Mouse (Mus musculus) urinary bladder, postnatal 10 days (tissue): ENCODE measurements around the gene Rnf2.
"Not testable (repeated sequence)": the region's sequence is repeated elsewhere in the genome, so short reads cannot be mapped to it uniquely, and the experiment has no call there.

ENCODE experiments used
- DNase-seq: peaks from one replicate; pipeline ENCODE4 v3.0.0; 2022; ENCODE audit warnings: low spot score

Rnf2 gene

GRCm38 (mm10) chr1:151484754-151485153, 16.0 kb downstream of the Rnf2 start:
- DNase-seq, result no peak

DNA sequence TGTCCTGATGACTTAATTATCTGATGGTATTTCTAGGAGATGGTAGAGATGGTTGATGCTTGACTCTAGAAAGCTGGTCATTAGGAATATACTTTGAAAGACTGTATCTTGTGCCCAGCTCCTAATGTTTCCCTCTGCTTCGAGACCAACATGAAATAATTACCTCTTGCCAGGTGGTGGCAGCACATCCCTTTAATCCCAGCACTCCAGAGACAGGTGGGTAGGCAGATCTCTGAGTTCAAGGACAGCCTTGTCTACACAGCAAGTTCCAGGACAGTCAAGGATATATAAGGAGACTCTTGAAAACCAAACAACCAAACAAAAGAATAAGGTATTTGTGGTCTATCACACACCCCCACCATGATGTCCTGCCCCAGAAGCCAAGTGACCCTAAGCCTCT, 17.2 kb downstream of the Rnf2 start:
- no peak for DNase-seq

DNA sequence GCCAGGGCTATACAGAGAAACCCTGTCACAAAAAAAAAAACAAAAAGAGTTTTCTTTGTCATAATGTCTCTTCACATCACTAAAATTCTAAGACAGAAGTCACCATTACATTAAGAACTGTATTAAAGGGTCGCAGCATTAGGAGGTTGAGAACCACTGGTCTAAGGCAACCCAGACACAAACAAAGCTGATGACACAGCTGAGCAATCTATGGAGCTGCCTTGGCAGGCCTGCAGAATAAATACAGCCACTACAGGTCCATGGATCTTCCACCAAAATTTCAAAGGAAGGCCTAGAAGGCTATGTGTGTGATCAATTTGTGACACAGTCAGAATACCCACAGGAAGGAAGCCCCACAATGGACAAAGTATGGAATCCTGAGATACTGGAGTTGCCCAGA, 18.3 kb downstream of the Rnf2 start:
- DNase-seq, result no peak

- DNase-seq, result not testable (repeated sequence)
These were observed 28.4 kb downstream of the Rnf2 start for GRCm38 (mm10) chr1:151472386-151472785.

DNA sequence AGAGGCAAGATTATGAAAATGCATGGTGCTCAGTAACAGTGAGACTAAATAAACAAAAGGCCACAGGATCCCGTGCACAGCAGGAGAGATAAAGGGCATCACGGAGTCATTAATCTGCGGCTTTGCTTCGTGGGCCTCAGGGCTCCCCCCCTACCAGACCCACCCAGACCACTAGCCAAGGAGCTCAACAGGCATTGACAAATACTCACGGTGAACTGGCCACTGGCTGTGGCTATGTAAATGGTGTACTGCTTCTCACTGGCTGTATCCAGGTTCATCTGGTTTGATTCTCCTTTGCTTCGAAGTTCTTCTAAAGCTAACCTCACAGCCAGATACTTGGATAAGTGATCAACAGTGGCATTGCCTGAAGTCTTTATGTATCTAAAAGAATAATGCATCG, 29.3 kb downstream of the Rnf2 start:
- DNase-seq, result no peak

DNA sequence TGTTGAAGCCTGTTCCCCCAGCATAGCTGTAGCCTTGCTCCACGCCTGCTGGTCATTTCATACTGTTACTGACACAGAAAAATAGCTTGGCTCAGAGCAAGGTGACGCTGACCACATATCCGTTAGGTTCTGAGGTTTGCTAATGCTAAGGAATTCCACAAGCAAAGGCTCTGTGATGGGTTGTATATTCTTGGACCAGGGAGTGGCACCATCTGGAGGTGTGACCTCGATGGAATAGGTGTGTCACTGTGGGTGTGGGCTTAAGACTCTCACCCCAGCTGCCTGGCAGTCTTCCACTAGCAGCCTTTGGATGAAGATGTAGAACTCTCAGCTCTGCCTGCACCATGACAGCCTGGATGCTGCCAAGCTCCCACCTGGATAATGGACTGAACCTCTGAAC, 34.2 kb downstream of the Rnf2 start:
- DNase-seq, result no peak

GRCm38 (mm10) chr1:151464914-151465313, 35.8 kb downstream of the Rnf2 start:
- DNase-seq, result no peak

GRCm38 (mm10) chr1:151461265-151461664, 39.5 kb downstream of the Rnf2 start:
- DNase-seq, result no peak

DNA sequence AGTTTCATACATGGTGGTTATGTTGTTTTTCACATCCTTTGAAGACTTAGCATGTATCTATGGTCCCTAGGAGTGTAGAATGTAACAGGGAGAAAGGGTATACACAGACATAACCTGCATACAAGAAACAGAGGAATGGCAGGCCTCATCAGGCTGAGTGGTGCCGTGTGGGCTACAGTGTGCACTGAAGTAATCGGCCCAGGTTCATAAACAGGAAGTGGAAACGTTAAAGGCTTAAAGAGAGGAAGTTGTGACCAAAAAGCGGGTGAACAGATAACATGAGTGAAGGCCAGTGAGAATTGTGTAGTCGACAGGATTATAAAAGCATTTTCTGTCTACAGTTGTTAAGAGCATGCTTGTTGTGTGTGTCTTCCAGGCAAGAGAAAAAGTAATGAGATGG, 43.7 kb downstream of the Rnf2 start:
- no peak for DNase-seq

DNA sequence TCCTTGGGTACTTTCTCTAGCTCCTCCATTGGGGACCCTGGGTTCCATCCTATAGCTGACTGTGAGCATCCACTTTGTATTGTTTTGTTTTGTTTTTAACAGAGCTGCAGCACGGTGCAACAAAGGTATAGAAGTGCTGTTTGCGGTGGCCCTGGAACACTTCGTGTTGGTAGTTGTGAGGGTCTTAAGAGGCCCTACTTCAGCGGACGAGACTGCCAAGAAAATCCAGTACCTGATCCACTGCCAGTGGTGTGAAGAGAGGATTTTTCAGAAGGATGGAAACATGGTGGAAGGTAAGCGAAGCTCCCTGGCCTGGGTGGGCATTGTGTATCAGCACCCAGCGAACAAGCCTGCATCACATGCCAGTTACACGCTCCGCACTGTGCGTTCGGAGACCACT, 48.8 kb downstream of the Rnf2 start:
- no peak for DNase-seq

- DNase-seq, result no peak
These were observed 49.9 kb downstream of the Rnf2 start for GRCm38 (mm10) chr1:151450851-151451250.

- DNase-seq, result no peak
These were observed 50.9 kb downstream of the Rnf2 start for GRCm38 (mm10) chr1:151449866-151450265.

DNA sequence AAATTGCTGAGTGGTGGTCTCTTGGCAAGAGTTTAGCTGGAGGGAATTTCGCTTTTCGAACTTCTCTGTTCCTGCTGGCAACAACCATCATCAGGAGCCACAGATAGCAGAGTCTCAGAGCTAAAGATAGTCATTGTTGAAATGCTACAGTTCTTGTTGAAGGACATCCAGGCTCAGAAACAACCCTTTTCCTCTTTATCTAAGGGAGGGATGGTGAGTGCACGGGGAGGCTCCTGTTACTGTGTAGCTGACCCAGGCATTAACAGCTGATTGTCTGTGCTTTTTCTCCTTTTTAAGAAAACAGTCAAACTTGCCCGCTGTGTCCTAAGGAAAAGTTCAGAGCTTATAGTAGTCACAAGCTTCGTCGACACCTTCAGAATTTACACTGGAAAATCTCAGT, 65.3 kb downstream of the Rnf2 start:
- DNase-seq, result no peak

GRCm38 (mm10) chr1:151429316-151429715, 71.4 kb downstream of the Rnf2 start:
- DNase-seq, result no peak

GRCm38 (mm10) chr1:151428263-151429221, 72.2 kb downstream of the Rnf2 start, which contains the start of the genes Swt1 and Trmt1l:
Gene Swt1, minus strand, starts transcription at chr1:151428455.
Gene Trmt1l, plus strand, starts transcription at chr1:151428542.
- peak; percentile 87 for DNase-seq

DNA sequence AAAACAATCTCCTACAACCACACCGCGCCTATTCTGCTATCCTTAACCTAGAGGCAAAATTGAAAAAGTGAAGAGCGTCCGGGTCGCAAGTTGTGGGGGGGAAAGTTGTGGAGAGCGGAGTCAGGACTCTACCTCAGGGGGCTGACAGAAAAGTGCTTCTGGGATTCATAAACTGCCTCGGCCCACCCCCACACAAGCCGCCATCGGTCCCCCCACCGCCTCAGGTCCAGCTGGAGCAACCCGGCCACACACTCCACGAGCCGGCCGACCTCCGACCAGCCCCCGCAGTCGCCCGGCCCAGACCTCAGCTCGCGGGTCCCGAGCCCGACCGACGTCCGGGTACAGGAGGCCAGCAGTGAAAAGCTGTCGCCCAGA, 72.9 kb downstream of the Rnf2 start:
- DNase-seq, result no peak

GRCm38 (mm10) chr1:151426947-151427600, 73.7 kb downstream of the Rnf2 start:
- DNase-seq, result no peak

DNA sequence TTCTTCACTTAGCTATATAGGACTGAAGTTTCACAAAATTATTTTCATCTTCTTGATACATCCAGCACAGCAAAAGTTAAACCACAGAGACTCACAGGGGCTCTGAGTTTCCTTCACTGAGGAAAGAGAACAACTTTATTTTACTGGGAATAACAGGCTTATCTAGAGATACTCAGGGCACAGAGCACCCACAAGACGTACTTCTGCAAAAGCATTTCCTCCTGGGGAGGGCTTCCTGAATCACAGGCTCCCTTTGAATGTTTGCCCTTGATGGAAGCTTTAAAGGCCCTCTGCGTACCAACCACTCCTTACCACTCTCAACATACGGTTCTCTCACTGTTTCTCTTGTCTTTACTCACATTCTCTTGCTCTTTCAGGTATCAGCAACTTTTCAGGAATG, 78.6 kb downstream of the Rnf2 start:
- DNase-seq, result no peak

DNA sequence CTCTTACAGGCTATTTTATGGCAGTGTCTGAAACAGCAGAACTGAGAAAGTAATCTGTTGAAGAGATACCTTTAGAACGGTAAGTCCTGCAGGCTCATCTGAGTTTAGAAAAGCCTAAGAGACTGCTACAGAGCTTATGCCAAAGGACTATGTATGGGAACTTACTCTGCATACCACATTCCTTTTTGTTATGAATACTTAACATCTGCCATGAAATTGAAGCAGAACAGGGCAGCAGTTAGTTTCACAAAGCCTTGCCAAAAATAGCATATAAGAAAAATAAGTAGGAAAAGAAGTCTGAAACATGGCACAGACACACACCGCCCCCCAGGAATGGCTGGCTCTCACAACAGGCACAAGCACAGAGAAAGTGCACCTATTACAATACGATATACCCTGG, 90.9 kb downstream of the Rnf2 start:
- DNase-seq, result no peak
